Mouse (Mus musculus) induced T-regulatory cell, adult 2 months (primary cell): ENCODE measurements around the gene Prss35.

Source experiments
- DNase-seq: peaks from one replicate; pipeline ENCODE4 v3.0.0-alpha.2; 2012; ENCODE audit warnings: low read depth

Gene Prss35

GRCm38 (mm10) chr9:86734357-86734756, 9.1 kb upstream of the Prss35 start:
- no peak for DNase-seq

DNA sequence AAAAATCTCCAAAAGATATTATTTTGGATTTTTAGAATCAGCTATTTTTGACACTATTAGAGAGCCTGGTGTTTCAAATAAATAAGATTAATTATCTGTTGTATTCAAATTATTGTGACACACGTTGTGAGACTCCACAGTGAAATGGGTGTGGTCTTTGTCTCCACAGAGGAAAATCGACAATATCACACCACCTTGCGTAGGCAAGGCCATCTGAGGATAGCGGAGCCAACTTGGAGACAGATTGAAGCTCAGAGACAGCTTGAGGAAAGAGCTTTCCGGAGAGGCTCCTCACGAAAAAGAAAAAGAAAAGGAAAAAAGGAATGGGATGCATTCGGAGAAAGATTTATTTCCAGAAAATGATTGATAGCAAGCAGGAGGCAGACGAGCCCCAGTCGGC, 8.7 kb upstream of the Prss35 start:
- DNase-seq, result no peak

- DNase-seq, result no peak
Observed at GRCm38 (mm10) chr9:86736991-86737390, 6.5 kb upstream of the Prss35 start.

GRCm38 (mm10) chr9:86738067-86738466, 5.4 kb upstream of the Prss35 start:
- no peak for DNase-seq

DNA sequence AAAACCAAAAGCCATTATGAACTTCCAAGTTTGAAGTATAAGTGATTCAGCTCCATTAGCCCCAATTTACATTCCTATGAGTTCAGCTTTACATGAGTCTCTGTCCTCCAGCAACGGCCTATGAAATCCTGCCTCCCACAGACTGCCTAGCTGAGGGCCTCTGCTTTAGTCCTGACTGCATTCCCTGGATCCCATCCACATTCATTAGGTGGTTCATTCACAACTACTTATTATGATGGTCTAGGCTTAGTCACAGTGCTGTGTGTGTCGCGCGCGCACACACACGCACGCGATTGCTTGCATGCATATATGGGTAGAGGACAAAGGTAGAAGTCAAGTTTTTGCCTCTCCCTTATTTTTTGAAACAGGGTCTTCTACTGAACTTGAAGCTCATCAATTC, 4.6 kb upstream of the Prss35 start:
- no peak for DNase-seq

GRCm38 (mm10) chr9:86739971-86740370, 3.5 kb upstream of the Prss35 start:
- DNase-seq, result no peak

DNA sequence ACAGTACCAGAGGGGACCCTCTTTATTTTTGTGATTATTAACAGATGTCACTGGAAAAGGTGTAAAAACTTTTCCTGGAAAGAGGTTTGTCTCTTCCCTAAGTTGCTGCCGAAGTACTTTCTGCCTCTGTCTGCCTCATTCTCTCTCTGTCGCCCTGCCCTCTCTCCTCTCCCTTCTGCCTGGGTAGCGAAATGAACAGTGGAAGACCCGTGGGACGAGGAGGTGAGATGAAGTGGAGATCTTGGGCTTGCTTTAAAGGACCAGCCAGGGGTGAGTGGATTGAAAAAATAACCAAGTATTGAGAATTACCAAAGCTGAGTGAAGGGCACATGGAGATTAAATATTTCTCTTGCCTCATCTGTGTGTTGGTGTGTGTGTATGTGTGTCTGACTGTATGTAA, 592 bp downstream of the Prss35 start:
- DNase-seq, result no peak

DNA sequence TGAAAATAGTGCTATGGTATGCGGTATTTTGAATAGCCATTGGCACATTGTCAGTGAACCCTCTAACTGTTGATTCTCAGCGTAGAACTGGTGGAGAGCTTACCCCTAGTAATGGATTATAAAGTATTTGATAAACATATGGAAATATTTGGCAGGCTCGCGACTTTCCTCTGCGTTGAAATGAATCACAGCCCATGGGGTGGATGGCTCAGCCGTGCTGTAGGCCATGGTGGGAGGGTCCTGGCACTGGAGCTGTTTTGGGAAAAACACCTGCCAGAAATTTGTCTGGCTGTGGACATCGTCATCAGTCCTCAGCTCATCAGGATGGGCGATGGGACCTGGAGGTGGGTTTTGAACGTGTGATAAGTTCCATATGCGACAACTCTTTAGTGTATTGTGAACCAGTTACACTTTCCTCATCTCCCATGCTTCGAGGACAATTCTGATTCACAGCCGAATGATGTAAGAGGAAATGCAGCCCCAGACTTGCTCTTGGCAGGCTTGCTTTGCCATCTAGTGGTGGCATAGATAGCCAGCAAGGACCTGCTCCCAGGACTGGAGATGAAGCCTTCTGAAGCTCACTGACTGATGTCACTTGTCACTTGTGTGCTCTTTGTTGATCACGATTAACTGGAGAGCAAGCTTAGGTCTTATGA, 2.6 kb downstream of the Prss35 start:
- peak; percentile 49 for DNase-seq

GRCm38 (mm10) chr9:86762477-86763376, 19.3 kb downstream of the Prss35 start:
- DNase-seq, result no peak

GRCm38 (mm10) chr9:86764002-86764401, 20.6 kb downstream of the Prss35 start:
- DNase-seq, result no peak

DNA sequence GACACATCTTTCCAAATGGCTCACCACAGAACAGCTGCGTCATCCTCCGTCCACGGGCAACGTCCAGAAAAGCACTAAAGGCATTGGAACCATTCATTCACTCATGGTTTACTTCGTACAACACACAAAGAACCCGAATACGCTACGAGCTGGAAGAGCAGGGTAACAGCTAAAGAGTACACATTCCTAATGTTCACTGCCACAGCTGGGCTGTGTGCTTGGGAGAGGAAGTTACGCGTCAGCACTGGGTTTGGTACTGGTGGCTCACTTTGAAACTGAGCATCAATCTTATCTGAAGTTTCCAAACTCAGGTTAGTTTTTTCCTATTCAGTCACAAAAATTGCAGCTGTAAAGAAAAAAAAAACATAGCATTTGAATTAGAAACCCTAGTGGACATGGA, 23.5 kb downstream of the Prss35 start:
- no peak for DNase-seq

- no peak for DNase-seq
Observed at GRCm38 (mm10) chr9:86772897-86773296, 29.4 kb downstream of the Prss35 start.

- DNase-seq, result no peak
Observed at GRCm38 (mm10) chr9:86773996-86774395, 30.5 kb downstream of the Prss35 start.

GRCm38 (mm10) chr9:86775374-86775773, 31.9 kb downstream of the Prss35 start:
- DNase-seq, result no peak

- no peak for DNase-seq
Observed at GRCm38 (mm10) chr9:86777309-86777708, 33.9 kb downstream of the Prss35 start.

- DNase-seq, result no peak
Observed at GRCm38 (mm10) chr9:86778212-86778611, 34.8 kb downstream of the Prss35 start.

DNA sequence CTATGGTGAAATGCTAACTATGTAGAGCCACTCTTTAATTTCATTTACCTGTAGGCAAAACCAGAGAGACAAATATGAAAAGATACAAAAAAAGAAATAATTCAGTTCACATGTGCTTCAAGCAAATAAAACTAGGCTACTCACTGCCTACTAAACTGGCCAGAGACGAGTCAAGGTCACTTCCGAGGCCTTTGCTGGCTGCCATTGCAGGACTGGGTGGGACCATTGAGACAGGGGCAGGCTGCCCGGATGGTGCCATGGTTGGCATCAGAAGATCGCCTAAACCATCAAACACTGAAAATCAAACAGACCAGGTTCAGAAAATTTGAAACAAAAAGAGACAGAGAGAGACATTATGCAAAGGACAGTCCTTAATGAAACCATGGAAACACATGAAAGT, 38.0 kb downstream of the Prss35 start:
- no peak for DNase-seq

DNA sequence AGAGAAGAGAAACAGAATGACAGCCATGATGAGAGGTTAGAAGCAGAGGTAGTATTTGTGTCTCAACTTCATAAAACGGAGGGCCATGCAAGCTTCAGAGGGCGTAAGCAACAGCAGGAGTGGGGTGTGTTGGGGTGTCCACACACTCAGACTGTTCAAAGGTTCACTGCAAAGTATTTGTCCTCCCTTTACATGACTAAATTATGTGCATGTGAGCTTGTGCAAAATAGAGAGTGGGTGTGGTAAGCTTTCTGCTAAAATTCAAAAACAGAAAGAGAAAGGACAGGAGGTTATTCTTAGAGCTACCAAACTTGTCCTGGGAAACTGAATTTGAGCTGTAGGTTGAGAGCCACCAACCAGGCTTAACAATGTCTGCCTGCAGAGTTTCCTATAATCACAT, 39.4 kb downstream of the Prss35 start:
- no peak for DNase-seq

GRCm38 (mm10) chr9:86789186-86789585, 45.7 kb downstream of the Prss35 start:
- no peak for DNase-seq

DNA sequence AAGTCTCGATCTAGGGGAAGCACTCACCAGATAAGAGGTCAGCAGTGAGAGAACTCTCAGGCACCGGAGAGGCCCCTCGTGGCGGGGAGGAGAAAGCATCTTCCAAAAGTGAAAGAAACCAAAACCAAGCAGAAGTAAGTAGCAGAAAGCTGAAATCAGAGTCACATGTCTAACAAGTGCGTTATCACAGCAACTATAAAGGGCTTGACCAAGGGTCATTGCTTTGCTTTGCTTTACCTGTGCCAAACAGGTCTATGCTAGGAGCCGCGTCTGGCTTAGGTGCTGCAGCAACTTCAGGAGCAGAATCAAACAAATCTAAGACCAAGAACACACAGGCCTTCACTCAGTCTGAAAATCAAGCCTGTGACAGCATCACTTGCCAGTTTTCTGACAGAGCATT, 48.5 kb downstream of the Prss35 start:
- DNase-seq, result no peak

DNA sequence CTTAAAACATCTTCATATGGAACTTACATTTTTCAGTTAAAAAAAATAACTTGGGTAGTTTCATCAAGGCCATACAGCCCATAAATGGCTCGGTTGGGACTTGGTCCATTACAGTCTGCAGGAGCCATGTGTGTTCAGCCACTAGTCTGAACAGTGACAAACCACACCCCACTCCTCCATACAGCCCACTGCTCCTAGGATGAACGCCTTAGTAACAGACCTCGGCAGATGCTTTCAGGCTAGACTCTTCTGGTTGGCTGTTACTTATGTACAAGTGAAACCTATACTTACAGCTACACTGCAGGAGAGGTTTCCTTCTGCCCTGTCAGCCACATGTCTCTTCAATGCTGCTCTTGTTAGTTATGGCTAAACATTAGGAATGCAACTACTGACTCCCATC, 51.8 kb downstream of the Prss35 start:
- DNase-seq, result no peak

GRCm38 (mm10) chr9:86797553-86797952, 54.1 kb downstream of the Prss35 start:
- no peak for DNase-seq

DNA sequence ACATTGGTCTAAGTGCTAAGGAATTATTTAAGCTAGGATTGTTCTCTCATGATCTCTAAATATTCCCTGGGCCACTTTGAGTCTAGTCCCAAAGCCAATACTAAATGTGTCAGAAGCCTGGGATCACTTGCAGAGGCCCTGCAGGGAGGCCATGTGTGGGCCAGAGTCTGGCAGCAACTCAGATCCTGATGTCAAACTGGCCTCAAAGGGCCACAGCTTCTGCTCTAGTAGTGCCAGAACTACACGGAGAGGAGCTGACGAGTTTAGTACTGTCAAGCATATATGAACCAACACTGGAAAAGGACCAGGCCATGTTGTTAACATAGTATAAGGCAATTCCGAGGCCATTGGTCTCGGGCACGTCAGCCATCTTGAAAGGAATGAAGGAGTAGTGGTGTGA, 54.7 kb downstream of the Prss35 start:
- DNase-seq, result no peak

- no peak for DNase-seq
Observed at GRCm38 (mm10) chr9:86798686-86799085, 55.2 kb downstream of the Prss35 start.
